Mouse (Mus musculus) liver, embryonic 12.5 days (tissue): ENCODE results near the gene Meltf. TPM values are rescaled to one million over a fixed set of nuclear protein-coding genes. Genes with fewer than 3 reads are reported as not detected.

Experiments used
- ATAC-seq: fragments of 200-750 bp; cut with Nextera tagmentation; 2 replicates; pipeline ENCODE4 v1.8.0; 2017; ENCODE audit warnings: moderate number of reproducible peaks, mild to moderate bottlenecking, moderate library complexity
- H3K27ac ChIP-seq: fragments of 300-500 bp; sonication (generic); 2 replicates; pipeline ENCODE4 v1.5.1; 2016; ENCODE audit warnings: mild to moderate bottlenecking
- H3K27me3 ChIP-seq: fragments of 300-500 bp; sonication (generic); replicated peaks from 2 replicates; pipeline ENCODE4 v1.6.1; 2016; ENCODE audit warnings: mild to moderate bottlenecking, moderate library complexity
- H3K36me3 ChIP-seq: fragments of 300-500 bp; sonication (generic); 2 replicates; pipeline ENCODE4 v1.6.1; 2016; ENCODE audit warnings: mild to moderate bottlenecking, moderate library complexity
- H3K4me1 ChIP-seq: fragments of 300-500 bp; sonication (generic); 2 replicates; pipeline ENCODE4 v1.6.1; 2016
- H3K4me2 ChIP-seq: fragments of 300-500 bp; sonication (generic); 2 replicates; pipeline ENCODE4 v1.6.1; 2016; ENCODE audit warnings: mild to moderate bottlenecking, moderate library complexity
- H3K4me3 ChIP-seq: fragments of 300-500 bp; sonication (generic); 2 replicates; pipeline ENCODE4 v1.5.1; 2016; ENCODE audit warnings: mild to moderate bottlenecking, moderate library complexity
- H3K9ac ChIP-seq: fragments of 300-500 bp; sonication (generic); 2 replicates; pipeline ENCODE4 v1.6.1; 2016; ENCODE audit warnings: mild to moderate bottlenecking, moderate library complexity
- H3K9me3 ChIP-seq: fragments of 300-500 bp; sonication (generic); replicated peaks from 2 replicates; pipeline ENCODE4 v1.6.1; 2016; ENCODE audit warnings: mild to moderate bottlenecking, moderate library complexity
- WGBS: fragments of 180-500 bp; shearing (Covaris S2); methylation state at CpG from one replicate; pipeline ENCODE4 v1.1.7; 2016; ENCODE audit not compliant: insufficient replicate concordance; 5-methylcytosine and 5-hydroxymethylcytosine counted together
- polyA plus RNA-seq: library from polyadenylated mRNA; unstranded; fragments of >200 nt; fragmentation: Nextera tagmentation; extraction: Ambion mirVana; gene quantifications from 2 replicates; pipeline ENCODE4 v1.2.1, GENCODE M21; 2016

Meltf gene
- polyA plus RNA-seq, 1 experiment from 2014 or later, result 0.36 TPM

DNA sequence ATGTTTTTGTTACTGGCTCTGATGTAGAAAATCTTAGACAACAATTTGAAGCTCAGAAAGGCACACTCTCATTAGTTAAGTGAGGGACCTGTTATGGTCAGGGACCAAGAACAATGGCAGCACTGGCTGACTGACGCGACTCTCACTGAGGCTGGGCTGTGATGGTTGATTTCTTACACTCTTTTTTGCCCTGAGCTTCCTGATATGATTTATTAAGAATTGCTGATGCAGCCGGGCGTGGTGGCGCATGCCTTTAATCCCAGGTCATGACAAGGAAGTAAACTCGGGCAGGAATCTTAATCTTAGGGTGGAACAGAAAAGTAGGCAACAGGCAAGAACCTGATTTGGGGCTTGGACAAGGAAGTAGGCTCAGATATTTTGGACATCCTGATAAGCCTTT, 47.5 kb downstream of the Meltf start:
- WGBS, result 71% methylated on average over 6 of the region's 6 CpGs
- Histone ChIP-seq H3K4me1 (no peaks in the 10 kb centered on the region), H3K36me3 (no peaks in the 10 kb centered on the region)

GRCm38 (mm10) chr16:31926547-31927182, 48.1 kb downstream of the Meltf start:
- no peaks in the 10 kb centered on the region for H3K9me3 ChIP-seq

More for the DNA sequence above, 47.5 kb downstream of the Meltf start:
- Histone ChIP-seq H3K9me3 (no peaks in the 10 kb centered on the region), H3K4me2 (no peak overlapping the region), H3K27ac (no peak overlapping the region), H3K9ac (no peak overlapping the region), H3K4me3 (no peak overlapping the region), H3K27me3 (peaks cover 19% of the 10 kb centered on the region)
- ATAC-seq, result no peak

DNA sequence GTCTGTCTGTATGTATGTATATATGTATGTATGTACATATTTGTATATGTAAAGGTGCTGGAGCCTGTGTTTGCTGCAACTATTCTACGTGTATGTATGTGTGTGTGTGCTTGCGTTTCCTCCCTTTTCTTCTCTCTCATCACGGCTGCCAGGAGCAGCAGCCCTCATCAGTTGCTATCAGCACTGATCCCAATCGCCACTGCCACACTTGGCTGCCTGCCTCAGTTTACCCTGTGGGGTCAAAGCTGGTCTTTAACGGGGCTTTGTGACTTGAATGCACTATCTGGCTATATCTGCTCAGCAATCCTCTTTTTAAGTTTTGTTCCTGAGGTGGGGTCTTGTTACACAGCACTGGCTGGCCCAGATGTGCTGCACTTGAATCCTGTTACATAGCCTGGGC, 48.8 kb downstream of the Meltf start:
- no peak for ATAC-seq
- Histone ChIP-seq H3K36me3 (no peaks in the 10 kb centered on the region), H3K27ac (no peak overlapping the region), H3K4me1 (no peaks in the 10 kb centered on the region), H3K9me3 (no peaks in the 10 kb centered on the region), H3K9ac (no peak overlapping the region), H3K4me3 (no peak overlapping the region), H3K27me3 (peaks cover 32% of the 10 kb centered on the region), H3K4me2 (no peak overlapping the region)
- WGBS, result 71% methylated on average over 4 of the region's 5 CpGs

More at GRCm38 (mm10) chr16:31926547-31927182, 48.1 kb downstream of the Meltf start:
- Histone ChIP-seq H3K9ac (no peak overlapping the region), H3K4me1 (no peaks in the 10 kb centered on the region), H3K27me3 (peaks cover 25% of the 10 kb centered on the region), H3K4me3 (no peak overlapping the region), H3K27ac (no peak overlapping the region), H3K36me3 (no peaks in the 10 kb centered on the region), H3K4me2 (no peak overlapping the region)
- no peak for ATAC-seq
- 68% methylated on average over 13 of the region's 13 CpGs for WGBS

- Histone ChIP-seq H3K27me3 (peaks cover 68% of the 10 kb centered on the region), H3K27ac (no peak overlapping the region), H3K4me2 (peak overlapping the region; percentile 17; the same call in 1 of the 2 replicates), H3K9ac (no peak overlapping the region), H3K9me3 (peaks cover under 1% of the 10 kb centered on the region; the same call in 1 of the 2 replicates), H3K4me3 (no peak overlapping the region), H3K4me1 (peaks cover 20% of the 10 kb centered on the region), H3K36me3 (no peaks in the 10 kb centered on the region)
- WGBS, result 58% methylated on average over 17 of the region's 17 CpGs
- ATAC-seq, result no peak
Measured at GRCm38 (mm10) chr16:31931330-31931729, 52.7 kb downstream of the Meltf start.

GRCm38 (mm10) chr16:31932255-31932654, 53.6 kb downstream of the Meltf start:
- 59% methylated on average over 5 of the region's 5 CpGs for WGBS
- peaks cover 20% of the 10 kb centered on the region for H3K4me1 ChIP-seq
- no peak overlapping the region for H3K4me2 ChIP-seq
- peaks cover 77% of the 10 kb centered on the region for H3K27me3 ChIP-seq
- no peak overlapping the region for H3K4me3 ChIP-seq
- no peak overlapping the region for H3K27ac ChIP-seq
- peaks cover 4% of the 10 kb centered on the region; the same call in 1 of the 2 replicates for H3K9me3 ChIP-seq
- H3K36me3 ChIP-seq, result no peaks in the 10 kb centered on the region
- no peak for ATAC-seq
- no peak overlapping the region for H3K9ac ChIP-seq

DNA sequence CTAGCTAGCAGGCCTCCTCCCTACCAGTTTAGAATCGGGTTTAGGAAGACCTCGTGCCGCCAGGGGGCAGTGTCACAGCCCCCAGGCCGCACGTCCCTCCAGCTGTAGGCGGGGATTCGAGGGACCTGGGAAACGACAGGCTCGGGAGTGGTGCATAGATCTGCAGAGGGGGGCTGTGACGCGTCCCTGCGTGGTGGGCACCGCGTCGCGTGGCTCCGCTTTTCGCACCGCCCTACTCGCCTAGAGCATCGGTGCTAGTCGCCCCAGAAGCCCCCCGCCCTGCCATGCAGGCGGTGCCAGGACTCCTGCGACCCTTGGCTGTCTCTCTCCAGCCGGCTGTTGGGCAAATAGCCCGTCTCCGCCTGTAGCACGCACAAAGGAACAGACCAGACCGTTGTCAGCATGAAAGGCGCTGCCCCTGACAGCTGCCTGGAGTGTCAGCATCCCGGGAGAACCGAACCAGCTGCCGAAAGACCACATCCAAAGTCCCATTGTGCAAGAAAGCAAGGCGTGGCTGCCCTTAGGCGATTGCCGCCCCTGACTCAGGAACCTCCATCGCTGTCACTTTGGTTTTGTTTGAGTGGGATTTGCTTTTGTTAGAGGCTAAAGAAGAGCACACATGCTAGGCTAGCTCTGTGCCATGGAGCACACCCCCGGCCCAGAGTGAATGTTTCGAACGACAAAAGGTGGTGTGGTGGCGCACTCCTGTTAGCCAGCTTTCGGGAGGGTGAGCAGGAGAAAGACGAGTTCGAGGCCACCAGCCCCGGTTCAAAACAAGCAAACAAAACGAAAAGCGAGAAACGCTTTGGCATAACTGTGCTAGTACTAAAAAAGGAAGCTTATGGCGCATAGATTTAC, 54.5 kb downstream of the Meltf start:
- peak; percentile 71 for ATAC-seq
- Histone ChIP-seq H3K27ac (no peak overlapping the region), H3K4me3 (peak overlapping the region; percentile 54), H3K4me2 (peak overlapping the region; percentile 82), H3K4me1 (peaks cover 20% of the 10 kb centered on the region), H3K27me3 (peaks cover 77% of the 10 kb centered on the region), H3K36me3 (no peaks in the 10 kb centered on the region), H3K9ac (peak overlapping the region; percentile 42; the same call in 1 of the 2 replicates), H3K9me3 (peaks cover 4% of the 10 kb centered on the region; the same call in 1 of the 2 replicates)
- 2% methylated on average over 50 of the region's 50 CpGs for WGBS

- H3K27me3 ChIP-seq, result peaks cover 79% of the 10 kb centered on the region
Measured at GRCm38 (mm10) chr16:31933751-31934549, 55.3 kb downstream of the Meltf start, which contains the start of gene Pigz. Pigz (plus strand) TSS chr16:31933851.

GRCm38 (mm10) chr16:31934550-31935010, 56.0 kb downstream of the Meltf start:
- Histone ChIP-seq H3K36me3 (no peaks in the 10 kb centered on the region), H3K27me3 (peaks cover 84% of the 10 kb centered on the region), H3K27ac (no peak overlapping the region), H3K4me1 (peaks cover 20% of the 10 kb centered on the region), H3K4me3 (no peak overlapping the region), H3K9ac (no peak overlapping the region), H3K4me2 (peak overlapping the region; percentile 52), H3K9me3 (peaks cover 4% of the 10 kb centered on the region; the same call in 1 of the 2 replicates)
- 26% methylated on average over 13 of the region's 13 CpGs for WGBS
- ATAC-seq, result no peak

More at GRCm38 (mm10) chr16:31933751-31934549, 55.3 kb downstream of the Meltf start, which contains the start of gene Pigz:
- Histone ChIP-seq H3K27ac (no peak within 1 kb of the TSS), H3K4me1 (peaks cover 20% of the 10 kb centered on the region), H3K9me3 (peaks cover 4% of the 10 kb centered on the region; the same call in 1 of the 2 replicates), H3K36me3 (no peaks in the 10 kb centered on the region), H3K4me2 (peak within 1 kb of the TSS; percentile 82), H3K4me3 (peak within 1 kb of the TSS; percentile 54), H3K9ac (peak within 1 kb of the TSS; percentile 42; the same call in 1 of the 2 replicates)
- no peak; the same call in 1 of the 2 replicates for ATAC-seq
- WGBS, result 10% methylated on average over 42 of the region's 42 CpGs

- H3K9me3 ChIP-seq, result peaks cover 4% of the 10 kb centered on the region; the same call in 1 of the 2 replicates
- H3K4me3 ChIP-seq, result peak overlapping the region; percentile 30
- H3K4me2 ChIP-seq, result peak overlapping the region; percentile 52
- peaks cover 21% of the 10 kb centered on the region for H3K4me1 ChIP-seq
- ATAC-seq, result no peak
- H3K9ac ChIP-seq, result no peak overlapping the region
- no peak overlapping the region for H3K27ac ChIP-seq
- H3K36me3 ChIP-seq, result no peaks in the 10 kb centered on the region
- peaks cover 77% of the 10 kb centered on the region for H3K27me3 ChIP-seq
- 4% methylated on average over 36 of the region's 36 CpGs for WGBS
Measured at GRCm38 (mm10) chr16:31935091-31935979, 56.7 kb downstream of the Meltf start.

- Histone ChIP-seq H3K9me3 (peaks cover 4% of the 10 kb centered on the region; the same call in 1 of the 2 replicates), H3K27ac (no peak overlapping the region), H3K27me3 (peaks cover 64% of the 10 kb centered on the region), H3K36me3 (no peaks in the 10 kb centered on the region), H3K4me2 (no peak overlapping the region), H3K4me1 (peaks cover 30% of the 10 kb centered on the region), H3K9ac (no peak overlapping the region), H3K4me3 (no peak overlapping the region)
- 76% methylated on average over 4 of the region's 4 CpGs for WGBS
- ATAC-seq, result no peak
Measured at GRCm38 (mm10) chr16:31936568-31936967, 58.0 kb downstream of the Meltf start.
